Mouse (Mus musculus) G1E-ER4 (cell line): Measurements from ENCODE around the gene Fcnb. TPM values are rescaled to one million over a fixed set of nuclear protein-coding genes. Genes with fewer than 3 reads are reported as not detected.

Experiments
- GATA1 ChIP-seq: IDR thresholded peaks from one replicate; pipeline ENCODE4 v1.8.0; 2012; ENCODE audit warnings: low read length, inconsistent platforms
- polyA plus RNA-seq: library from polyadenylated mRNA; stranded (reverse); fragments of >175 nt; gene quantifications from 2 replicates; pipeline ENCODE4 v1.2.3, GENCODE M21; 2012

The Fcnb gene
- not detected in 2 replicates for polyA plus RNA-seq

DNA sequence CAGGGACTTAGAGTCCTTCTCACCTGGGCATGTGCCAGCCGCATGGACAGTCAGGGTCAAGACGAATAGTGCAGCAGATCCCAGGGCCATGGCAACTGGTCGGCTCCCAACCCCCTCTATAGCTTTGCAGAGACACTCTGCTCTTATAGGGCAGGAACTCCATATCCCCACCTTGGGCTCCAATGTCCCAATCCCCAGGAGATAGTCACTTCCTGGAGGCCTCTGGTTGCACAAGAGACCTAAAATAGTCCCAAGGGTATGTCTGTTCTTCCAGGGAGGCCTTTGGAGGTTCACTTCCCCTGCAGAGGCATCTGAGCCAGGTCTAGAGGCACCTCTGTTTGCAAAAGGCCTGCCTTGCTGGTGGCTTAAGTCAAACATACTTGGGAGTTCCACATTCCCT is at the start of gene Fcnb:
TSS of gene Fcnb (minus strand) at position 118 of the 400 bp plus-strand sequence.
- TF ChIP-seq GATA1: no peak

DNA sequence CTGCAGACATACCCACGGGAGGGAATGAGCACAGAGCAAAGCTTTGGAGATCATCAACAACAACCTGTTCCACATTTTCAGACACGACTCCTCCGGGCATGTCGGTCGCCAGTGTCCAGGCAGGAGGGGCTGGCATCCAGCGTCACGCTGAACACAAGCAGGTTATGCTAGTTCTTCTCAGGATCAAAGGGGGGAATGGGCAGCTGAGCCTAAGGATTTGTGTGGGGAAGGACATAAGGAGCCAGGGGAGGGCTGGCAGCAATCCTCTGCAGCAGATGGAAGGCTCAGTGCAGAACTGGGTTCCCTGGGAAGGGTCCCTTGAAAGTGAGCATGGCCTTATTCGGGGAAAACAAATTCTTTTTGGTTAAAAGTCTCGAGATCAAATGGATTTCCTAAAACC is 49.1 kb upstream of the Fcnb start:
- TF ChIP-seq GATA1: no peak

DNA sequence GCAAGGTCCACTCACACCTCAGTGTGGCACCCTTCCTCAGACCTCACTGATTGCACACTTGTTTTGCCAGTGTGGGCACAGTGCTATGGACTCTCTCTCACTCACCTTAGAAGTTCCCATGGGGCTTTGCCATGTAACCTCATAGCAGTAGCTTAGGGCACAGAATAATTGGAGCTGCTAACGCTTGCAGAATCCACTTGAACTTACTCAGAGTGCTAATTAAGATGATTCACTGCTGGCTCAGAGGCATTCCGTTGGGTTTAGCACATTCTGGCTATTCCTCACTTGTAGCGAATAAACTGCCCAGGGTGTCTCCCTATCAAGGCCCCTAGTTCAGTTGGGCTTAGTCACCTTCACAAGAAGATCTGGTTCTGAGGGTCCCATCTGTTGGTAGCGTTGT is 47.4 kb upstream of the Fcnb start:
- TF ChIP-seq GATA1: no peak

DNA sequence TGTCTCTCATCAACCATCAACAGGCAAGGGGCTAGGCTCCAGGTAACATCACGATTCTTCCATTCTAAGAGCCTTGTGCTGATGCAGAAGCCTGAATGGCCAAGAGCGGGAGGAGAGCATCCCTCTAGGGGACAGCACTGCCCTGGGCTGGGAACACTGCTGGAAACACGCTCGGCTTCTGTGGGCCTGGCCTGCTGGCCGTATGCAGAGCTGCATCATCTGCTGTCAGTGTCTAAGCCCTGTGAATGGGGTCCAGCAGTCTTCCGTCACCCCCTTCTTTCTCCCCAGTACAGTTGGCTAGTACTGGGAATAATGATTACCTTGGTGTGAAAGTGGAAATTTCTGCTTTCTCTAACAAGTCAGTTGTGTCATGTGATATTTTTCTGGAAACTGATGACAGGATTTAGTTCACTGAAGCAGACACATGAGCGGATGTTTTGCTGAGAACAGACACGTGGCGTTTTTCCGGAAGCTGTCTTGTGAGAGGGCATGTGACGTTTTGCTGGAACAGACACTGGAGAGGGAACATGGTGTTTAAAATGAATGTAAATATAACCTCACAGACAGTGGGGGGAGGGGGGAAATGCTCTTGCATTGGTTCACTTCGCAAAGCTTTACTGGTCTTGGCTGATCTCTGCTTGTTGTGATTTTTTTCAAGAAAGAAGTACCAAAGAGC is 42.2 kb upstream of the Fcnb start:
- TF ChIP-seq GATA1: no peak

DNA sequence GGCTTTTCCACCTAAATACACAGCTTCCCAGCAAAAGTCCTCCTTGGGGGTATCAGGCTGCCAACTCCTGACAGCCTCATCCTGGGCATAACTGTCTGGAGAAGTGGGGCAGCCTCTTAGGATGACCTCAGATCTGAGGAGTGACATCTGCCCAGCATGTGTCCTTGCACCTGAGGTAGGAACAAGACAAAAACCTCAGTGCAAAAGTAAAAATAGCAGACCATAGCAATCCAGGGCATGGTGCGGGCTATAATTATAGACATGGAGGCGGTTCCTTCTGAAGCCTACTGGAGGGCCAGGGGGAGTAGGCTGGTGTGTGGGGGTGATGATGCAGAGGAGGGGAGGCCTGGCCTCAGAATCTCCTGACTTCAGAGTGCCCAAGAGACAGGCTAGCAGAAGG is 39.2 kb upstream of the Fcnb start:
- no peak for TF ChIP-seq GATA1

DNA sequence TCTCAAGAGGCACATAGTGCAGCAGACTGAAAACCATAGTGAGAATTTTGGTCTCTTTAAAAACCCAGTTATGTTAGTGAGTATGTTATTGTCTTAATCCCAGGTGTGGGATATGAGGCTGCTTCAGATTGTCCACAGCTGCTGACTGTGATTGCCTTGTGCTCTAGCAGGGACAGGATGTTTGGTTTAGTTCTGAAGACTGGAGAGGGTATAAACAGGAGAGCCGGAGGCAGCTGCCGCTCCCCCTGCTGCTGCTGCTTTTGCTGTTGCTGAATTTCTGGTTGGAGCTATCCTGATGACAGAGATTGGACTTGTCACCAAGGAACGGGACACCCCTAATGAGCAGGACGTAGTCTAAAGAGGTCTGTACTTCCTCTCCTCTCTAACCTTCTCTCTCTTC is 36.6 kb upstream of the Fcnb start:
- no peak for TF ChIP-seq GATA1

DNA sequence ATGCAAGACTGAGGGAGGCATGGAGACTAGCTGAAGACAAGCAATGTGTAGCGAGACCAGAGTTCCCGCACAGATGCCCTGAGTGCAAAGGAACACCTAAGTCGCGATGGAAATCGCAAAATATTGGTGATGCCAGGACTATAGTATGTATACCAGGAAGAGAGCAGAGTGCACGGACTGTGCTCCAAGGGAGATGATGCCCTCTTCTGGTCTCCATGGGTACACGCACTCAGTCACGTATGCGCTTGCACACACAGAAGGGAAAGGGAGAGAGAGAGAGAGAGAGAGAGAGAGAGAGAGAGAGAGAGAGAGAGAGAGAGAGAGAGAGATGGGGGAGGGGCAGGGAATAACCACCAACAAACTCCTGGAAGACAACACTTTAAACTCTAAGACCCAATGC is 35.7 kb upstream of the Fcnb start:
- TF ChIP-seq GATA1: no peak

DNA sequence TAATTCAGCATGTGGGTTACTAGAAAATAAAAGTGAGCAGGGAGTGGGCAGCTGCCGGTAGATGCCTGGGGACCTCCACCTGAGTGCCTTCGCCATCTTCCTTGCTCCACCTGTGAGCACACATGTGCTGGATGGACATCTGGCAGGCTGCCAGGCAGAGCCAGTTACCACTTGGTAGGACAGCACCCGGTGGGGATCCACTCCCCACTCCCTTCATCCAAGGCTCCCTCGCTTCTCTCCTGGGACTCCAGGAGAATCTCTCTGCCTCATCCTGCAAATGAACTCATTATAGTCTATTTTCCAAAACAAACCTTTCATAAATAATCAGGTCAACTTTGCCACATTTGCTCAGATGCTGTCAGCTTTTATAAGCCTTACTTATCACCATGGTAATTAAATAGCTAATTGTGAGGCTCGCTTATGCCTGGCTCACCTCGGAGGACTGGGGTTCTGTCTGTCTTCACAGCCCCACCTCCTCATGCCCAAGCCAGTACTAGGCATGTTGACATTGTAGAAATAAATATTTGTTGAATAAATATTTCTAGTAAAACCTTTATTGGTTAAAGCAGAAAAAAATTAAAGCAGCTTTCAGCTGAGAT is 33.9 kb upstream of the Fcnb start:
- TF ChIP-seq GATA1: no peak

DNA sequence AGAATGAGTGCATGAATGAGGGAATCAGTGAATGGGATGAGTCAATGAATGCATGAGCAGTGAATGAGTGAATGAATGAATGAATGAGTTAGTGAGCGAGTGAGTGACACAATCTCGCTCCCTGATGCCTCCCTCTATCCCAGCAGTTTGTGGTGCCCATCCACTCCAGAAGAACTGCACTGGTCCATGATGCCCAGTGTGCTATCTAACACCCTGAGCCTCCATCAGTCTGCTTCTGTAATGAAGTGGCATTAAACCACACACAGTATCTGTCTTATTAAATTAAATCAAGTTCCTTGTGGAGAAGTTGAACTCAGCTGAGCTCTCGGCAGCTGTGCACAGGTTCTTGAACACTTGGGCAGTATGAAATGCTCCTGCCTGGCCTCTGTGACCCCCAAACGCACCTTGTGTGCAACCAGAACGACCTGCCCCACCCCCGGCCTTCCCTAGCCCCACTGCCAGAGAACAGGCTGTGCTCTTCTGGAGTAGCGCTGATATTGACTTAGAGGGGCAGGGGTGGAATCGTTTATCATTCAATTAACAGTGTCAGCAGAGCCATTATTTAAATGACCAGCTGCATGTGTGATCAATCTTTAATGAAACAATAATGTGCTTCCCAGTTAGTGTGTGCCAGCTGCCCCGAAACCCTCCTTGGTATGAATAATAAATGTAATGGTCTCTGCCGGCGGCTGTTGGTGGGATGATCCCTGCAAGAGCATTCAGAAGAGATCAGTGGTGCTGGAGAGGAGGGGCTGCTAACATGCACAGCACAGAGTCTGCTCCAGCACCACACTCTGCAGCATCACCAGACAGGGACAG is 33.0 kb upstream of the Fcnb start:
- no peak for TF ChIP-seq GATA1

DNA sequence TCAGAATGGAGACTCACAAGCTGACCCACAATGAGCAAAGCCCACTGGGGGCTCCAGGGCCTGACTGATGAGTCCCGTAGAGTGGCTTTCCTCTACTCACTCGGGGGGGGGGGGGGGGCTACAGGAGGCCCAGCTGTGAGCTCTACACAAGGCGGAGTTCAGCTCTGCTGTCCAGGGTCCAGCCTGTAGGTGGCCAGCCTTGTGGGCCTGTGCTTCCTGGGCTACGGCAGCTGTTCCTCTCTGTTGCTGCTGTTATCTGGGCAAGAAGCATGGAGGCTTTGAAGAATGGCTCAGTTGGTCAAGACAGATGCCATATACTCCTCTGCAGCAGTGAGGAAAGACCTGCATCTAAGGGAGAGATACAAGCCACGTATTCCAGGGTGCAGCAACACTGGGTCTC is 24.1 kb upstream of the Fcnb start:
- TF ChIP-seq GATA1: no peak

DNA sequence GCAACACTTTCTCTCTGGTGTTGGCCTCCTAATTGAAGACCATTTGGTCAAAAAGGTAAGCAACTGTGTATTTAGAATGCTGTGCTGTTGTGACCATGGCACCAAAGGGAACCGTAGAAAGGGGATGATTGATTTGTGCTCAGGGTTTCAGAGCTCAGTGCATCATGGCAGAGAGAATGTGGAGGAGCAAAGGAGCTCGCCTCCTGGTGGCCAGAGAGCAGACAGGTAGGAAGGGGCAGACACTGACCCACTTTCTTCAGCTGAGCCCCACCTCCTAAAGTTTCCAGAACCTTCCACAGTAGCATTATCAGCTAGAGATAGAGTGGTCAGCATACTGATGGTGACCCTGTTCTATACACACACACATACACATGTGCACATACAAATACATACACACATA is 21.3 kb upstream of the Fcnb start:
- TF ChIP-seq GATA1: no peak

DNA sequence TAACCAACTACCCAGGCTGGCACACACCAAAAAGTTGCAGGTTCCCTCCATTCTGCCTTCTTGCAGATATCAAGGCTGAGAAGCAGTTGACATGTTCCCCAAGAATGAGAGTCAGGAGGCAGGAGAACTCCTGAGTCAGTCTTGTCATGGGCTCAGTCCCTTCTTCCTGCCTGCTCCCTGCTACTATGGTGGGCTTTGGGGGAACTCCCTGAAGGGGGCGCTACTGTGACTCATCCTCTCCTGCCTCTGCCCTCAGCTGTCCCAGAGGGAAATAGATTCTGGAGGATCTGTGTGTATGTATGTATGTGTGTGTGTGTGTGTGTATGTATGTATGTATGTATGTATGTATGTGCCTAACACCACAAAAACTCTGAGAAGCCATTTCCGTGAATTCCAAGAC is 19.0 kb upstream of the Fcnb start:
- no peak for TF ChIP-seq GATA1

DNA sequence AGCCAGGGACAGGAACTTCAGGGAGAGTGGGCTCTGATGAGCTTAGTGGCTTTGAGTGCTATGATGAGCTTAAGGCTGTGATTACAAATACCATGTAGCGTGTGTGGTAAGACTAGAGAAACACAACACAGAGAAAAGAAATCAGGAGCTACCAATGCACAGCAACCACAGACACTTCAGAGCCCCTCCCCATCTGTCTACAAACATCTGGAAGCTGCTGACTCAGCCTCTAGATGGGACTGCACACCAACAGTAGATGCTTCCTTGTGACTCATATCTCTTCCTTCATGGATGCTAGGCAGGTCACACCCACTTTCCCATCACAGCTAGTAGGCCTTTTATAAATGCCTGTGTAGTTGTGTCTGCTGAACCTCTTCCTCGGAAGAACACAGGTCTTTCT is 17.2 kb upstream of the Fcnb start:
- no peak for TF ChIP-seq GATA1

DNA sequence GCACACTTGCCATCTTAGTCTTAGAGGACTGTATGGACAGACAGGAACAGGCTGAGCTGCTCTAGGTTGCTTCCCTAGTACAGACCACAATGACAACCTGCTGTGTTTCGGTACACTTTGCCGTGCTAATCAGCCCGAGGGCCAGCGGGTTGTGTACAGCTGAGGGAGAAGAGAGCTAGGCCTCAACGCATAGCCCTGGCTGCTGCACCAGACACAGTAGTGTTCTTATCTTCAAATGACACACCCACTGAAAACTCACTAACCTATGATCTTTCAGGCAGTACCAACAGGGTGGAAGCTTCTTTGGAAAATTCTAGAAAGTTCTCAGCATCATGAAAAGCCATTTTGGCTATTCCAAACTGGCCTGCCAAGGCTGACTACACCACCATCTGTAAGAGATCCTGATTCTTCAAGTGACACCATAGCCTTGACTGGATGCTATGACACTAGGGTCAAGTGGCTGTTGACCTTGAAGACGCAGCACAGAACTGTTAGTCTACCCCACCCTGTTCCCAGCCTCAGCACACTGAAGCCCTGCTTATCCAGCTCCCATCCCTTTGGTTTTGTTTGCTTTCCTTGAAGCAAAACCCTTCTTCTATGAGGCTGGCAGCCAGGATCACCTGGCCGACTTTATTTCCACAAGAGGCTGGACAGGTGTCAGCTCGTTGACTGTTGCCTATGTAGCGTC is 16.3 kb upstream of the Fcnb start:
- TF ChIP-seq GATA1: no peak

DNA sequence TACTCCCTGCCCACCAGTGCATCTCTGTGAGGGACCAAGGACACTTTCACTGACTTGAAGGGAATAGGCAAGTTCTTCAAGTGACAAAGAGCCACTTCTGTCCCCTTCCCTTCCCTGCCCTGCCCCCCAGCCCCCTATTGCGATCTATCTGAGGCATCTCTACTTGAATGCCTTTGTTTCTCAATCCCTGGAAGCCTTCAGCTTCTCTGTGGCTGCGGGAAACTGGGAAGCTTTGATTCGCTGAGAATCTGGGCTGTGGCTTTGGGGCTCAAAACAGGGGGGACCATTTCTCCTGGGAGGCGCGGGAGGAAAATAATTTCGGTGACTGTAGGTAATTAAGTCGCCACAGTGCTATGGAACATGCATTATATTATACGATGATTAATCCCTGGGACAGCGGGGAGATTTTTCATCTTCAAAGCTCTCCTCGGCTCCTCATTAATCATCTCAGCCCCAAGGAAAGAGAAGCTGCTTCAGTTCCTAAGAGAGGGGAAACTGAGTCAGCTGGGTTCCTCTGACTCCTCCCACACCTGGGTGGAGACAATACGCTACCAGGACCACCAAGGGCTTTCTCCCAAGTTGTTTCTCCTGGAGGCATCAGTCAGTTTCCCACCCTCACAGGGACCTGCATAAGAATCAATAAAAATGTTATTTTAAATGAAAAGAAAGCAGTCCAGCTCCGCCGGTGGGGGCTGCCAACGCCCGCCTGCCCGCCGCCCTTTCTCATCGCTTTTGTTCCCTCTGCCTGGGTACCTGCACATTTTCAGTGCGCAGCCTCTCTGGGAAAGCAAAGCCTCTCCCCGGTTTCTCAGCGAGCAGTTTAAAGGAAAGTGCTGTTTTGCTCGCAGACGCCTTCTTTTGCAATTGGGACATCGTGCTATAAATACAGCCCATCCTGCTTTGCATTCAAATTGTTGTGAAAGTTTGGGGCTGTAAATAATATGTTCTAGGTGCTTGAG is 14.1 kb upstream of the Fcnb start:
- TF ChIP-seq GATA1: no peak
